Mouse (Mus musculus) left cerebral cortex, postnatal 10 days (tissue): Measurements from ENCODE around the gene Abhd10. TPM values are rescaled to one million over a fixed set of nuclear protein-coding genes. Genes with fewer than 3 reads are reported as not detected.

Source experiments
- DNase-seq, 2 experiments: peaks; one replicate each; pipeline ENCODE4 v3.0.0; 2021 to 2022; ENCODE audit warnings: low spot score in 2 of 2, mixed read lengths in 1 of 2; ENCODE audit errors: extremely low spot score in 1 of 2
- intact Hi-C: fragments of 180-260 bp; cut with DNase I; formaldehyde crosslinking; loops from one replicate; pipeline ENCODE4 v1.15.1; 2025
- total RNA-seq, 2 experiments: library from RNA; stranded (reverse); gene quantifications; 2 replicates each; pipeline ENCODE4 v1.2.3; 2021

The Abhd10 gene
- 10 to 100 TPM; 21.1 to 22.1 TPM for total RNA-seq

- intact Hi-C loops, result no loop called here
- peak; percentile 92 to 97 for DNase-seq
Observed at GRCm38 (mm10) chr16:45742615-45743476, at the start of gene Abhd10. Gene Abhd10 (minus strand): TSS chr16:45742955.

GRCm38 (mm10) chr16:45791286-45791685 is 48.5 kb upstream of the Abhd10 start:
- DNase-seq, result no peak
- intact Hi-C loops, result no loop called here

- intact Hi-C loops, result no loop called here
- DNase-seq, result no peak
Observed at GRCm38 (mm10) chr16:45789311-45789710, 46.6 kb upstream of the Abhd10 start.

GRCm38 (mm10) chr16:45787650-45788049 is 44.9 kb upstream of the Abhd10 start:
- intact Hi-C loops, result no loop called here
- DNase-seq, result no peak

- intact Hi-C loops, result no loop called here
- peak in 1 of 2 experiments; percentile 27 for DNase-seq
Observed at GRCm38 (mm10) chr16:45786639-45787038, 43.9 kb upstream of the Abhd10 start.

- DNase-seq, result no peak
- intact Hi-C loops, result no loop called here
Observed at GRCm38 (mm10) chr16:45780001-45780400, 37.2 kb upstream of the Abhd10 start.

GRCm38 (mm10) chr16:45774813-45775212 is 32.1 kb upstream of the Abhd10 start:
- DNase-seq, result no peak
- intact Hi-C loops, result no loop called here

- intact Hi-C loops, result no loop called here
- DNase-seq, result no peak
Observed at GRCm38 (mm10) chr16:45770914-45771313, 28.2 kb upstream of the Abhd10 start.

- DNase-seq, result no peak
Observed at GRCm38 (mm10) chr16:45767853-45768640, 25.3 kb upstream of the Abhd10 start.

GRCm38 (mm10) chr16:45767434-45767833 is 24.7 kb upstream of the Abhd10 start:
- intact Hi-C loops, result no loop called here
- DNase-seq, result no peak

More at GRCm38 (mm10) chr16:45767853-45768640, 25.3 kb upstream of the Abhd10 start:
- intact Hi-C loops, result no loop called here

- no peak for DNase-seq
- intact Hi-C loops, result no loop called here
Observed at GRCm38 (mm10) chr16:45765801-45766494, 23.2 kb upstream of the Abhd10 start.

GRCm38 (mm10) chr16:45765102-45765501 is 22.3 kb upstream of the Abhd10 start:
- intact Hi-C loops, result no loop called here
- no peak for DNase-seq

- intact Hi-C loops, result loop anchor here (5.0 kb wide), 1 partner anchor 49 kb away; no protein-coding TSS in a partner anchor
- no peak for DNase-seq
Observed at GRCm38 (mm10) chr16:45762859-45763505, 20.2 kb upstream of the Abhd10 start.

GRCm38 (mm10) chr16:45761425-45761824 is 18.7 kb upstream of the Abhd10 start:
- intact Hi-C loops, result loop anchor here (5.0 kb wide), 1 partner anchor 51 kb away; no protein-coding TSS in a partner anchor
- no peak for DNase-seq

GRCm38 (mm10) chr16:45758726-45759269 is 16.0 kb upstream of the Abhd10 start:
- intact Hi-C loops, result loop anchor here (10.0 kb wide), 1 partner anchor 266 kb away; no protein-coding TSS in a partner anchor
- DNase-seq, result no peak

- DNase-seq, result peak in 1 of 2 experiments; percentile 80
- intact Hi-C loops, result loop anchor here (2.0 to 10.0 kb wide), 2 partner anchors 209 to 267 kb away; no protein-coding TSS in a partner anchor
Observed at GRCm38 (mm10) chr16:45757421-45758078, 14.8 kb upstream of the Abhd10 start.

GRCm38 (mm10) chr16:45756855-45757254 is 14.1 kb upstream of the Abhd10 start:
- DNase-seq, result peak in 1 of 2 experiments; percentile 72
- intact Hi-C loops, result loop anchor here (2.0 to 10.0 kb wide), 2 partner anchors 210 to 268 kb away; no protein-coding TSS in a partner anchor
